Mouse (Mus musculus): ENCODE measurements around the gene Zfp536. TPM values are rescaled to one million over a fixed set of nuclear protein-coding genes. Genes with fewer than 3 reads are reported as not detected.

Gene Zfp536
- polyA plus RNA-seq, 1 experiment from 2014 or later, result 27.5 TPM

DNA sequence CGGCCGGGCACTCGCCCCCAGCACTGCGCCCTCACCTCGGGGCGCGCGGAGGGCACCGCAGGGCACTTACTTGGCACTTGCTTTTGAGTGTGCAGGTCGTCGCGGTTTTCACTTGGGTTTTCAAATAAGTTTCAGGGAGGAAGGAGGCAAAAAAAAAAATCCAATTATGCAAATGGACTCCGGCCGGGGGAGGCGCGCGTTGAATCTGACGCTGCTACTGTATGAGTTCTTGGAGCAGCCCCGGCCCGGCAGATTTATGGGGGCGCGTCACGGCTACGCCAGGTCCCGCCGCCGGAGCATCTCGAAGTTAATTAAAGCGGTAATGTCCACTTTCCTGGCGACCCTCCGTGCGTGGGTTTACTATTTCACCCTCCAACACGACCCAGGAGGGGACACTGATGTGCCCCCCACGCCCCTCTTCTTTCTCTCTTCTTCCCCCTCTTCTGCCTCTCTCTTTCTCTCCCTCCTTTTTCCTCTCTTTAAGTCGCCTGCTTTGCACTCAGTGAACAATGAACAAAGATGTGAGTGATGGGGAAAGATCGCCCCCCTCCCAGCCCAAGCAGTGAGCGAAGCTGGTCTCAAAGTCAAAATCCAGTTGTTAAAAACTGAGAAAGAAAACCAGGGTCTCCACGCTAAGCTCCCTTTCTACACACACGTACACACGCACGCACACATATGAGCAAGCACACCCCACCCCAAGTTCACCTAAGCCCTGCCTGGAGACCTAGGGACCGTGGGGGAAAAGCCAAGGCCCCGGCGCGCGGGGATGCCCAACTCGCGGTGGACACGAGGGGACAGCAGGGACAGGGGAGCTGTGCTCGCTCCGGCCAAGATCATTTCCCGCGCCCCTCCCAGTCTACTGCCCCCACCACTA lies 3.7 kb downstream of the Zfp536 start:
- H3K36me3 ChIP-seq (ENCODE audit: control insufficient read depth, insufficient read depth, low read length), result no peaks in the 10 kb centered on the region
- peak overlapping the region; percentile 55 for H3K4me3 ChIP-seq (ENCODE audit: low read depth, low read length)
- ATAC-seq (ENCODE audit: low FRiP score), result peak; percentile 56; the same call in 1 of the 2 replicates
- H3K4me1 ChIP-seq (ENCODE audit: control insufficient read depth, insufficient read depth, low read length), result peaks cover 30% of the 10 kb centered on the region
- peak overlapping the region; percentile 87 for H3K4me2 ChIP-seq
- H3K27me3 ChIP-seq (ENCODE audit: control insufficient read depth, insufficient read depth, low read length), result no peaks in the 10 kb centered on the region; the same call in none of the 2 replicates
- under 1% methylated on average over 53 of the region's 53 CpGs for WGBS
- no peaks in the 10 kb centered on the region for H3K9me3 ChIP-seq (ENCODE audit: control insufficient read depth, low read length)
- H3K27ac ChIP-seq (ENCODE audit: low read depth, low read length), result peak overlapping the region; percentile 91
- DNase-seq (ENCODE audit: low spot score, missing footprints), result peak; percentile 94
- H3K9ac ChIP-seq (ENCODE audit: low read length), result peak overlapping the region; percentile 90

DNA sequence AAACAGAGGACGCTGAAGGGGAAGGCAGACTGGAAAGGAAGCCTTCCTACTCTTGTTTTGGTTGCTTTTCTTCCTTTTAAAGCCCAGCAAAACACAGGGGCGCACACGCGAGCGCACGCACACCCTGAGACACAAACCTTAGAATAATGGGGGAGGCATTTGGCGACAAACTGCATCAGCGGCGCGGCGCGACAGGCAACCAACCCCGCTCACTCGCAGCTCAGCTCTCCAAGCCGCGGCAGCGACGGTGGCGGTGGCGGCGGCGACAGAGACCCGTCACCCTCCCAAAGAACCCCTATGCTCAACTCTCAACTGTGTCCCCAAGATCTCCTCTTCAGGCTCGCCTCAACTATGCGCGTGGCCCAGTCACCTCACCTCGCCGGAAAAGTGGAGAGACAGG lies 4.4 kb downstream of the Zfp536 start:
- H3K9me3 ChIP-seq (ENCODE audit: control insufficient read depth, low read length), result no peaks in the 10 kb centered on the region
- no peaks in the 10 kb centered on the region; the same call in none of the 2 replicates for H3K27me3 ChIP-seq (ENCODE audit: control insufficient read depth, insufficient read depth, low read length)
- peak overlapping the region; percentile 90 for H3K9ac ChIP-seq (ENCODE audit: low read length)
- ATAC-seq (ENCODE audit: low FRiP score) (no peak), DNase-seq (ENCODE audit: low spot score, missing footprints) (peak; percentile 92)
- H3K4me3 ChIP-seq (ENCODE audit: low read depth, low read length), result peak overlapping the region; percentile 55
- H3K36me3 ChIP-seq (ENCODE audit: control insufficient read depth, insufficient read depth, low read length), result no peaks in the 10 kb centered on the region
- H3K4me2 ChIP-seq, result peak overlapping the region; percentile 87
- peaks cover 26% of the 10 kb centered on the region for H3K4me1 ChIP-seq (ENCODE audit: control insufficient read depth, insufficient read depth, low read length)
- WGBS, result under 1% methylated on average over 28 of the region's 28 CpGs
- H3K27ac ChIP-seq (ENCODE audit: low read depth, low read length), result peak overlapping the region; percentile 64; the same call in 1 of the 2 replicates

DNA sequence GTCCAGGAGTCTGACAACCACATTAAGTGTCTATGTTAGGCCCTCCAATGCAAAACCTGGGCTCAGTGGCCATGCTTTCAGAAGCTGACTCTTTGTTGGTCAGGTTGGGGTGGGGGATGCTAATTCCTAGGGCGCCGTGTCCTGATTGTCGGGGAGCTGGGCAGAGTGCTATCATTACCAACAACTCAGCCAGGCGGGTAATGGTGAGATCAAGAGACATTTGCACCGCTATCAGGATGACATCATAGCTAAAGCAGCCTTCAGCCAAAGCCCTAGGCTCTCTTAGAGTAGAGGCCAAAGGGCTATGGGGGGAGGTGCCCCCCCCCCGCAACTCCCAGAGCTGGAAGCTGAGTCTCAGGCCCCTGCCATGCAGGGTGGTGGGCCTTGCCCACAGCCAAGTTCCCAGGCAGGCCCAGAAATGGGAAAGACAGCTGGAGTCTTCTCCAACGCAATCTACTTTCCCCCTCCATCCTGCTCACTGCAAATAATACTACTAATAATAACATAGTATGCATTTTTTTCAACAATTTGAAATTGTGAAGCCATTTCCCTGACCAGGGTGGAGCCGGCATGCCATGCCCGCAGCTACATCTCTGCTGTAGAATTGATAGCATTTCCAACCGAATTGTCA lies 5.0 kb downstream of the Zfp536 start:
- Histone ChIP-seq H3K4me2 (peak overlapping the region; percentile 87), H3K4me1 (ENCODE audit: control insufficient read depth, insufficient read depth, low read length) (peaks cover 20% of the 10 kb centered on the region), H3K27me3 (ENCODE audit: control insufficient read depth, insufficient read depth, low read length) (no peaks in the 10 kb centered on the region; the same call in none of the 2 replicates), H3K9me3 (ENCODE audit: control insufficient read depth, low read length) (no peaks in the 10 kb centered on the region), H3K36me3 (ENCODE audit: control insufficient read depth, insufficient read depth, low read length) (no peaks in the 10 kb centered on the region), H3K4me3 (ENCODE audit: low read depth, low read length) (peak overlapping the region; percentile 55), H3K27ac (ENCODE audit: low read depth, low read length) (peak overlapping the region; percentile 9; the same call in 1 of the 2 replicates), H3K9ac (ENCODE audit: low read length) (peak overlapping the region; percentile 90)
- WGBS, result 6% methylated on average over 10 of the region's 10 CpGs
- ATAC-seq (ENCODE audit: low FRiP score), result no peak
- peak; percentile 91 for DNase-seq (ENCODE audit: low spot score, missing footprints)

DNA sequence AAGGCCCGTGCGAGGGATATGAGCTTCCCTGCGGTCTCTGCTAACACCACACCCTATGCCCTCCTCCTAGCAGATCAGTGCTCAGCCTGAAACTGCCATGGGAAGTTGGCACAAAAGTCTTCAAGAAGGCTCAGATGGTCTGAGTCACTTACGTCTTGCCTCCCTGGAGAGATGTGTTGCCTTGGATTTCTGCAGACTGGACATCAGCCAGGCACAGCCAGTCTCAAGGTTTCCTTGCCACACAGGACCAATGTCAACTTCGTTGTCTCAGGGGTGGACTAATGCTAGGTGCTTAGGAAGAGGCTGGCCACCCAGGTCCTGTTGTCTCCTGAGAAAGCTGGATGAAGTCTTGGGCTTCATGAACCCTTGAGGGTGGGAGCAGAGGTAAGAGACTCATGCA lies 14.6 kb downstream of the Zfp536 start:
- Histone ChIP-seq H3K4me1 (ENCODE audit: control insufficient read depth, insufficient read depth, low read length) (peaks cover 10% of the 10 kb centered on the region), H3K9ac (ENCODE audit: low read length) (no peak overlapping the region), H3K9me3 (ENCODE audit: control insufficient read depth, low read length) (no peaks in the 10 kb centered on the region), H3K27ac (ENCODE audit: low read depth, low read length) (no peak overlapping the region), H3K36me3 (ENCODE audit: control insufficient read depth, insufficient read depth, low read length) (no peaks in the 10 kb centered on the region), H3K4me3 (ENCODE audit: low read depth, low read length) (no peak overlapping the region), H3K27me3 (ENCODE audit: control insufficient read depth, insufficient read depth, low read length) (no peaks in the 10 kb centered on the region), H3K4me2 (no peak overlapping the region)
- 91% methylated on average over 5 of the region's 5 CpGs for WGBS
- DNase-seq (ENCODE audit: low spot score, missing footprints) (no peak), ATAC-seq (ENCODE audit: low FRiP score) (no peak)

DNA sequence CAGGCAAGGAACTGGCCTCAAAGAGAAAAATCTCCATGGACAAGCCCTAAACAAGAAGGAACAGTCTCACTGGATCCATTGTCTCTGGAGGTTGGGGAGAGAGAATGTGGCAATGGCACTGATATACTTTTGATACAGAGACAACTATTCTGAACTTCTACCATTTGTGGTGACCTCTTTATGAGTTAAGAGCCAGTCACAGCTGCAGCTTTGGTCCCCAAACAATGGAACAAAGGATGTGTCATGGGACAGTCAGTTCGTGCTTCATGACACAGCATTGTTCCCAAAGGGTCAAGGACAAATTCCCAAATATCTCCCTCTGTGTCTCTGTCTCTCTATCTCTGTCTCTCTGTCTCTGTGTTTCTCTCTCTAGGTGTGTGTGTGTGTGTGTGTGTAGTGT lies 20.4 kb downstream of the Zfp536 start:
- H3K9ac ChIP-seq (ENCODE audit: low read length), result no peak overlapping the region
- no peak for DNase-seq (ENCODE audit: low spot score, missing footprints)
- H3K27ac ChIP-seq (ENCODE audit: low read depth, low read length), result no peak overlapping the region
- H3K36me3 ChIP-seq (ENCODE audit: control insufficient read depth, insufficient read depth, low read length), result no peaks in the 10 kb centered on the region
- ATAC-seq (ENCODE audit: low FRiP score), result no peak
- H3K4me3 ChIP-seq (ENCODE audit: low read depth, low read length), result no peak overlapping the region
- H3K4me2 ChIP-seq, result no peak overlapping the region
- H3K27me3 ChIP-seq (ENCODE audit: control insufficient read depth, insufficient read depth, low read length), result no peaks in the 10 kb centered on the region
- WGBS, result 74% methylated on average over 1 of the region's 1 CpGs
- H3K4me1 ChIP-seq (ENCODE audit: control insufficient read depth, insufficient read depth, low read length), result peaks cover 4% of the 10 kb centered on the region; the same call in 1 of the 2 replicates
- H3K9me3 ChIP-seq (ENCODE audit: control insufficient read depth, low read length), result no peaks in the 10 kb centered on the region

DNA sequence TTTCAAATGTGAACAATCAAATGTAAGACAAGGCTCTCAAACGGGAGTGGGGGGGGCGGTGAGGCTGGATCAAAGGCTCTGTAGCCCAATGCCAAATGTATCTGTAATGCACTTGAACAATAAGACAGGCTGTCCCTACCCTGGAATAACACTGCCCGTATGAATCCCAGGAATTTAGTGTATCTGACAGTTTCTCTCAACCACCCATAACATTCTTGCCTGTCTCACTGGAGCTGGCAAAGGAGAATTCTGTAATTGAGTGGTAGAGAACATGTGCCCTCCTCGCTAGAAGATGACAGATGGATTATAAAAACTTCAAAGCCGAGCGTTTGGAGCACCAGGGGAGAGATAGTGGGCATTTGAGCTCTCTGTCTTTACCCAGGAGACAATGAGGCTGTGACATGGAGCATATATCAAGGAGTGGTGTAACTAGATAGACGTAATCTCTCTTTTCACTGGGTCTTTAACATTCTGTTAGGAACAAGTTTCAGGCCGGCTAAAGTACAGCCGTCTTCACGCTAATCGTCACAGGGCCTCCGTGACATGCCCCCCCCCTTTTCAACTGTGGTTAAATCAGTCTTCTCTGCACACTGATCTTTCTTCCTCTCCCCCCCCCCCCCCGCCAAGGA lies 27.2 kb downstream of the Zfp536 start:
- no peak for DNase-seq (ENCODE audit: low spot score, missing footprints)
- Histone ChIP-seq H3K4me3 (ENCODE audit: low read depth, low read length) (no peak overlapping the region), H3K36me3 (ENCODE audit: control insufficient read depth, insufficient read depth, low read length) (no peaks in the 10 kb centered on the region), H3K4me1 (ENCODE audit: control insufficient read depth, insufficient read depth, low read length) (peaks cover 24% of the 10 kb centered on the region), H3K9me3 (ENCODE audit: control insufficient read depth, low read length) (no peaks in the 10 kb centered on the region), H3K4me2 (peak overlapping the region; percentile 9; the same call in 1 of the 2 replicates), H3K27me3 (ENCODE audit: control insufficient read depth, insufficient read depth, low read length) (no peaks in the 10 kb centered on the region), H3K9ac (ENCODE audit: low read length) (no peak overlapping the region; the same call in 1 of the 2 replicates), H3K27ac (ENCODE audit: low read depth, low read length) (0 out of 2 replicates have a peak overlapping the region, but pooled peaks have one; percentile 30)
- WGBS, result 27% methylated on average over 12 of the region's 13 CpGs
- peak; percentile 64 for ATAC-seq (ENCODE audit: low FRiP score)

DNA sequence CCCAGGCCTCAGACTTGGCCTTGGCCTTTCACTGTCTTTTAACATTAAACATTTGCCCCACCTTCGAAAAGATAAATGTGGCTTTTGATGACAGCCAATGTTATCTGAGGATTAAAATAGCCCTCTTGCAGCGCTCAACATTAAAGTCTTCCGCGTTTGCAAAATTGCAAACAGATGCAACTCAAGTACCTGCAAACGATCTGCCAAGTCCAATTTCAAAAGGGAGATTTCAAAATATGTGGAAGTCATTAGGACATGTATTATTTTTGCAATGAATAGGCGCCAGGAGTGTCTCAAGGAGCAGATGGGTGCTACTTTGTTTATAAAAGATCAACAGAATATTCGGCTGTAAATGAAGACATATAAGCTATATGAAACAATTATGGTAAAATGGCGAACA lies 30.1 kb downstream of the Zfp536 start:
- Histone ChIP-seq H3K9ac (ENCODE audit: low read length) (no peak overlapping the region), H3K9me3 (ENCODE audit: control insufficient read depth, low read length) (no peaks in the 10 kb centered on the region), H3K4me2 (no peak overlapping the region), H3K36me3 (ENCODE audit: control insufficient read depth, insufficient read depth, low read length) (no peaks in the 10 kb centered on the region), H3K27ac (ENCODE audit: low read depth, low read length) (no peak overlapping the region), H3K4me3 (ENCODE audit: low read depth, low read length) (no peak overlapping the region), H3K27me3 (ENCODE audit: control insufficient read depth, insufficient read depth, low read length) (no peaks in the 10 kb centered on the region), H3K4me1 (ENCODE audit: control insufficient read depth, insufficient read depth, low read length) (peaks cover 25% of the 10 kb centered on the region)
- DNase-seq (ENCODE audit: low spot score, missing footprints) (no peak), ATAC-seq (ENCODE audit: low FRiP score) (no peak)
- WGBS, result 85% methylated on average over 8 of the region's 8 CpGs

DNA sequence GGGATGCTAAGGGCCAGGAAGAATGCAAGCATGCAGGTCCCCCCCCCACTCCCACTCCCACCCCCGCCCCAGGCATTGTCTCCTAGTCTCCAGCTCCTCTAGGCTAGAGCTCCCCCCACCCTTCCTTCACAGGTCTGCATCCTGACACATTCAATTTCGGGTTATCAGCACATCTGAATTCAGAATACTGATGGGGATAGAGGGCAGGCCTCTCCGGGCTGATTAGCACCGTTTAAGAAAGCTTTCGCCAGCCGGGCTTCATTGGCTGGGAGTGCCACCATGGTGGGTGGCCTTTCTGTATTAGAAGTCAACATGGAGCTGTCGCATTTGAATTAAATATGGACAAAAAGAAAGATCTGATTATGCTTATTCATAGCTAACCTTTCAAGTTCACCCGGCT lies 36.2 kb downstream of the Zfp536 start:
- no peaks in the 10 kb centered on the region for H3K9me3 ChIP-seq (ENCODE audit: control insufficient read depth, low read length)
- H3K36me3 ChIP-seq (ENCODE audit: control insufficient read depth, insufficient read depth, low read length), result no peaks in the 10 kb centered on the region
- H3K4me3 ChIP-seq (ENCODE audit: low read depth, low read length), result no peak overlapping the region
- peaks cover 50% of the 10 kb centered on the region for H3K4me1 ChIP-seq (ENCODE audit: control insufficient read depth, insufficient read depth, low read length)
- H3K9ac ChIP-seq (ENCODE audit: low read length), result no peak overlapping the region
- DNase-seq (ENCODE audit: low spot score, missing footprints) (no peak), ATAC-seq (ENCODE audit: low FRiP score) (peak; percentile 68)
- no peak overlapping the region; the same call in 1 of the 2 replicates for H3K27ac ChIP-seq (ENCODE audit: low read depth, low read length)
- no peak overlapping the region for H3K4me2 ChIP-seq
- WGBS, result 33% methylated on average over 8 of the region's 8 CpGs
- no peaks in the 10 kb centered on the region for H3K27me3 ChIP-seq (ENCODE audit: control insufficient read depth, insufficient read depth, low read length)

All from midbrain, embryonic 11.5 days (tissue).